Mouse (Mus musculus) midbrain, embryonic 16.5 days (tissue): ENCODE results near the gene Zhx3. TPM values are rescaled to one million over a fixed set of nuclear protein-coding genes. Genes with fewer than 3 reads are reported as not detected.

ENCODE experiments used
- ATAC-seq: fragments of 200-750 bp; cut with Nextera tagmentation; 2 replicates; pipeline ENCODE4 v1.8.0; 2017; ENCODE audit warnings: moderate TSS enrichment
- H3K27ac ChIP-seq: fragments of 300-500 bp; sonication (generic); 2 replicates; pipeline ENCODE4 v1.5.1; 2014; ENCODE audit warnings: mild to moderate bottlenecking, low read length, mixed read lengths
- H3K27me3 ChIP-seq: fragments of 300-500 bp; sonication (generic); 2 replicates; pipeline ENCODE4 v1.6.1; 2014; ENCODE audit warnings: low read depth, low read length, mixed read lengths; ENCODE audit not compliant: control insufficient read depth, insufficient read depth
- H3K36me3 ChIP-seq: fragments of 300-500 bp; sonication (generic); 2 replicates; pipeline ENCODE4 v1.6.1; 2014; ENCODE audit warnings: mild to moderate bottlenecking, low read length, moderate library complexity, mixed read lengths; ENCODE audit not compliant: control insufficient read depth, insufficient read depth
- H3K4me1 ChIP-seq: fragments of 300-500 bp; sonication (generic); 2 replicates; pipeline ENCODE4 v1.6.1; 2014; ENCODE audit warnings: mild to moderate bottlenecking, low read length, mixed read lengths; ENCODE audit not compliant: control insufficient read depth, insufficient read depth
- H3K4me2 ChIP-seq: fragments of 300-500 bp; sonication (generic); 2 replicates; pipeline ENCODE4 v1.6.1; 2014; ENCODE audit warnings: mild to moderate bottlenecking, low read length, mixed read lengths
- H3K4me3 ChIP-seq: fragments of 300-500 bp; sonication (generic); 2 replicates; pipeline ENCODE4 v1.5.1; 2014; ENCODE audit warnings: low read depth, mild to moderate bottlenecking, low read length, moderate library complexity, mixed read lengths
- H3K9ac ChIP-seq: fragments of 300-500 bp; sonication (generic); 2 replicates; pipeline ENCODE4 v1.6.1; 2014; ENCODE audit warnings: low read depth, low read length, mixed read lengths
- H3K9me3 ChIP-seq: fragments of 300-500 bp; sonication (generic); replicated peaks from 2 replicates; pipeline ENCODE4 v1.6.1; 2014; ENCODE audit warnings: mild to moderate bottlenecking, low read length, mixed read lengths; ENCODE audit not compliant: control insufficient read depth, poor library complexity, severe bottlenecking
- WGBS: fragments of 180-500 bp; shearing (Covaris S2); extraction: QIAGEN DNeasy Blood & Tissue Kit; methylation state at CpG from one replicate; pipeline ENCODE4 v1.1.7; 2014; 5-methylcytosine and 5-hydroxymethylcytosine counted together
- polyA plus RNA-seq: library from polyadenylated mRNA; unstranded; fragments of >200 nt; fragmentation: Nextera tagmentation; extraction: Ambion mirVana; gene quantifications from 2 replicates; pipeline ENCODE4 v1.2.1, GENCODE M21; 2015

Zhx3 gene
- polyA plus RNA-seq, 1 experiment from 2014 or later = 21.1 TPM

GRCm38 (mm10) chr2:160764386-160764785, 108.4 kb downstream of the Zhx3 start:
- H3K36me3 ChIP-seq = peaks cover 19% of the 10 kb centered on the region
- H3K9me3 ChIP-seq = no peaks in the 10 kb centered on the region
- no peak overlapping the region for H3K4me3 ChIP-seq
- whole genome bisulfite sequencing = 81% methylated on average over 2 of the region's 2 CpGs
- no peaks in the 10 kb centered on the region for H3K27me3 ChIP-seq
- H3K4me2 ChIP-seq = no peak overlapping the region
- H3K4me1 ChIP-seq = 0 out of 2 replicates have a peak, but pooled peaks cover 3% of the 10 kb centered on the region
- no peak overlapping the region for H3K27ac ChIP-seq
- H3K9ac ChIP-seq = no peak overlapping the region
- ATAC-seq = no peak

- H3K27ac ChIP-seq = peak overlapping the region; percentile 20; the same call in 1 of the 2 replicates
- H3K4me3 ChIP-seq = no peak overlapping the region
- no peaks in the 10 kb centered on the region for H3K9me3 ChIP-seq
- 0 out of 2 replicates have a peak, but pooled peaks cover 3% of the 10 kb centered on the region for H3K4me1 ChIP-seq
- H3K9ac ChIP-seq = no peak overlapping the region
- H3K27me3 ChIP-seq = no peaks in the 10 kb centered on the region
- H3K36me3 ChIP-seq = peaks cover 22% of the 10 kb centered on the region
- H3K4me2 ChIP-seq = no peak overlapping the region
- no peak for ATAC-seq
- WGBS = 86% methylated on average over 3 of the region's 3 CpGs
Measured at GRCm38 (mm10) chr2:160763816-160764215, 109.0 kb downstream of the Zhx3 start.

GRCm38 (mm10) chr2:160760433-160761184, 112.2 kb downstream of the Zhx3 start:
- Histone ChIP-seq H3K9me3 (no peaks in the 10 kb centered on the region), H3K4me3 (no peak overlapping the region), H3K4me2 (no peak overlapping the region), H3K9ac (no peak overlapping the region), H3K27ac (no peak overlapping the region), H3K36me3 (peaks cover 48% of the 10 kb centered on the region), H3K27me3 (no peaks in the 10 kb centered on the region), H3K4me1 (no peaks in the 10 kb centered on the region)
- WGBS = 88% methylated on average over 9 of the region's 9 CpGs
- ATAC-seq = no peak

DNA sequence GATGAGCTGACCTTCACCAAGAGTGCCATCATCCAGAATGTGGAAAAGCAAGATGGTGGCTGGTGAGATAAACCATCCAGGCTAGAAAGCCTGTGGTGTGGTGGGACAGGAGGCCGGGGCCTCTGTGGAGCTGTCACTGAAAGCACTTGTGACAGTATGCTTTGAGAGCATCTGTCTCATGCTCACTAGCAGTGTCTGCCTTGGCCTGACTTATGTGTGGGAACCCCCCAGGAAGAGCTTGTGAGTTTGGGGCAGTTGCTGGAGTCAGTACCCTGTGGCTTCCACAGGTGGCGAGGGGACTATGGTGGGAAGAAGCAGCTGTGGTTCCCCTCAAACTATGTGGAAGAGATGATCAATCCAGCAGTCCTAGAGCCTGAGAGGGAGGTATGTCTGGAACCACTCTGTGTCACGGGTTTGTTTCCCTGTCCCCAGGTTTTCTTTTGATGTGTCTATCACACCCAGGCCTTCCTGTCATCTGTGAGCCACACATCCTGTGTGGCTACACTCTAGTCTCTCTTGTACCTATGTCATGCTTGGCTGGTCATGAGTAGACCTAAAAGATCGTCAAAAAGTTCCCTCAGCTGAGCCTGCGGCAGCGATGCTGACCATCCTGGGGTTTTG, 116.1 kb downstream of the Zhx3 start:
- H3K9ac ChIP-seq = no peak overlapping the region
- no peak overlapping the region for H3K4me2 ChIP-seq
- 93% methylated on average over 6 of the region's 6 CpGs for WGBS
- H3K9me3 ChIP-seq = no peaks in the 10 kb centered on the region
- ATAC-seq = no peak
- no peaks in the 10 kb centered on the region for H3K27me3 ChIP-seq
- H3K36me3 ChIP-seq = peaks cover 65% of the 10 kb centered on the region
- H3K27ac ChIP-seq = no peak overlapping the region
- H3K4me1 ChIP-seq = no peaks in the 10 kb centered on the region
- no peak overlapping the region for H3K4me3 ChIP-seq

GRCm38 (mm10) chr2:160747075-160747474, 125.7 kb downstream of the Zhx3 start:
- H3K27ac ChIP-seq = no peak overlapping the region
- no peak overlapping the region for H3K9ac ChIP-seq
- H3K4me2 ChIP-seq = no peak overlapping the region
- peaks cover 31% of the 10 kb centered on the region for H3K36me3 ChIP-seq
- no peaks in the 10 kb centered on the region for H3K27me3 ChIP-seq
- no peaks in the 10 kb centered on the region for H3K9me3 ChIP-seq
- ATAC-seq = no peak
- H3K4me1 ChIP-seq = peaks cover 4% of the 10 kb centered on the region
- WGBS = 91% methylated on average over 10 of the region's 10 CpGs
- no peak overlapping the region for H3K4me3 ChIP-seq

- peaks cover 6% of the 10 kb centered on the region for H3K4me1 ChIP-seq
- H3K9ac ChIP-seq = no peak overlapping the region
- 95% methylated on average over 5 of the region's 5 CpGs for WGBS
- H3K4me3 ChIP-seq = no peak overlapping the region
- no peak overlapping the region for H3K27ac ChIP-seq
- H3K9me3 ChIP-seq = no peaks in the 10 kb centered on the region
- H3K27me3 ChIP-seq = no peaks in the 10 kb centered on the region
- no peak for ATAC-seq
- no peak overlapping the region for H3K4me2 ChIP-seq
- peaks cover 26% of the 10 kb centered on the region for H3K36me3 ChIP-seq
Measured at GRCm38 (mm10) chr2:160746637-160747036, 126.2 kb downstream of the Zhx3 start.

GRCm38 (mm10) chr2:160745497-160745896, 127.3 kb downstream of the Zhx3 start:
- 100% methylated on average over 1 of the region's 1 CpGs for WGBS
- H3K36me3 ChIP-seq = peaks cover 19% of the 10 kb centered on the region

GRCm38 (mm10) chr2:160744823-160745210, 128.0 kb downstream of the Zhx3 start:
- 91% methylated on average over 5 of the region's 5 CpGs for WGBS
- no peak overlapping the region for H3K27ac ChIP-seq
- peaks cover 20% of the 10 kb centered on the region for H3K4me1 ChIP-seq
- ATAC-seq = no peak
- no peak overlapping the region for H3K9ac ChIP-seq
- no peaks in the 10 kb centered on the region for H3K27me3 ChIP-seq
- H3K36me3 ChIP-seq = peaks cover 18% of the 10 kb centered on the region
- H3K4me2 ChIP-seq = no peak overlapping the region
- no peaks in the 10 kb centered on the region for H3K9me3 ChIP-seq
- H3K4me3 ChIP-seq = no peak overlapping the region

More at GRCm38 (mm10) chr2:160745497-160745896, 127.3 kb downstream of the Zhx3 start:
- H3K4me1 ChIP-seq = peaks cover 14% of the 10 kb centered on the region
- H3K4me3 ChIP-seq = no peak overlapping the region
- no peaks in the 10 kb centered on the region for H3K27me3 ChIP-seq
- no peak for ATAC-seq
- no peak overlapping the region for H3K27ac ChIP-seq
- H3K9me3 ChIP-seq = no peaks in the 10 kb centered on the region
- no peak overlapping the region for H3K9ac ChIP-seq
- H3K4me2 ChIP-seq = no peak overlapping the region
